Mouse (Mus musculus) spleen, adult 18-20 months (tissue): ENCODE measurements around the gene Nipal3.

Experiments used
- DNase-seq, 2 experiments: peaks; one replicate each; pipeline ENCODE4 v3.0.0; 2022; ENCODE audit warnings: mixed read lengths in 2 of 2

Nipal3 gene

GRCm38 (mm10) chr4:135433443-135434394 lies 61.1 kb downstream of the Nipal3 start, which contains the start of gene Rcan3:
Gene Rcan3, minus strand, starts transcription at chr4:135433853.
- DNase-seq: peak; percentile 73 to 76

- no peak for DNase-seq
These were observed 61.8 kb downstream of the Nipal3 start for GRCm38 (mm10) chr4:135433086-135433442.

GRCm38 (mm10) chr4:135429990-135430760 lies 64.7 kb downstream of the Nipal3 start:
- no peak for DNase-seq

GRCm38 (mm10) chr4:135429383-135429782 lies 65.5 kb downstream of the Nipal3 start:
- no peak for DNase-seq

GRCm38 (mm10) chr4:135426587-135426986 lies 68.3 kb downstream of the Nipal3 start:
- no peak for DNase-seq

- DNase-seq: no peak
These were observed 69.2 kb downstream of the Nipal3 start for GRCm38 (mm10) chr4:135425625-135426024.

GRCm38 (mm10) chr4:135420961-135421360 lies 73.9 kb downstream of the Nipal3 start:
- DNase-seq: no peak

- DNase-seq: no peak
These were observed 74.4 kb downstream of the Nipal3 start for GRCm38 (mm10) chr4:135420416-135420815.

GRCm38 (mm10) chr4:135419996-135420395 lies 74.8 kb downstream of the Nipal3 start:
- no peak for DNase-seq

- no peak for DNase-seq
These were observed 78.5 kb downstream of the Nipal3 start for GRCm38 (mm10) chr4:135416367-135416766.

- no peak for DNase-seq
These were observed 81.3 kb downstream of the Nipal3 start for GRCm38 (mm10) chr4:135413491-135413890.

GRCm38 (mm10) chr4:135411633-135412032 lies 83.2 kb downstream of the Nipal3 start:
- peak; percentile 36 to 62 for DNase-seq

GRCm38 (mm10) chr4:135406180-135406579 lies 88.7 kb downstream of the Nipal3 start:
- DNase-seq: peak; percentile 14 to 18

- no peak for DNase-seq
These were observed 89.9 kb downstream of the Nipal3 start for GRCm38 (mm10) chr4:135404916-135405315.

- no peak for DNase-seq
These were observed 90.8 kb downstream of the Nipal3 start for GRCm38 (mm10) chr4:135404048-135404447.

GRCm38 (mm10) chr4:135401881-135402280 lies 93.0 kb downstream of the Nipal3 start:
- DNase-seq: no peak

- DNase-seq: no peak
These were observed 96.8 kb downstream of the Nipal3 start, which contains the start of gene Ncmap for GRCm38 (mm10) chr4:135397991-135398390. Gene Ncmap, minus strand, starts transcription at chr4:135398227.

- DNase-seq: no peak
These were observed 97.3 kb downstream of the Nipal3 start for GRCm38 (mm10) chr4:135397551-135397950.

- DNase-seq: no peak
These were observed 98.5 kb downstream of the Nipal3 start for GRCm38 (mm10) chr4:135396303-135396702.
